Mouse (Mus musculus) limb, embryonic 11.5 days (tissue): ENCODE data around the gene Aktip. TPM values are rescaled to one million over a fixed set of nuclear protein-coding genes. Genes with fewer than 3 reads are reported as not detected.

Source experiments
- ATAC-seq: fragments of 200-750 bp; cut with Nextera tagmentation; 2 replicates; pipeline ENCODE4 v1.8.0; 2017; ENCODE audit warnings: low read depth; ENCODE audit not compliant: insufficient number of reproducible peaks, low FRiP score, low TSS enrichment
- DNase-seq: peaks from one replicate; pipeline ENCODE4 v3.0.0-alpha.2; 2015; ENCODE audit warnings: low spot score
- H3K27ac ChIP-seq: fragments of 300-500 bp; sonication (generic); replicated peaks from 2 replicates; pipeline ENCODE4 v1.5.1; 2014; ENCODE audit warnings: low read depth, mild to moderate bottlenecking, low read length
- H3K27me3 ChIP-seq: fragments of 300-500 bp; sonication (generic); 2 replicates; pipeline ENCODE4 v1.6.1; 2014; ENCODE audit warnings: mild to moderate bottlenecking, low read length, mixed read lengths; ENCODE audit not compliant: control insufficient read depth, insufficient read depth
- H3K36me3 ChIP-seq: fragments of 300-500 bp; sonication (generic); 2 replicates; pipeline ENCODE4 v1.6.1; 2014; ENCODE audit warnings: mild to moderate bottlenecking, low read length, moderate library complexity, mixed read lengths; ENCODE audit not compliant: control insufficient read depth, insufficient read depth
- H3K4me1 ChIP-seq: fragments of 300-500 bp; sonication (generic); 2 replicates; pipeline ENCODE4 v1.6.1; 2014; ENCODE audit warnings: low read length, mixed read lengths; ENCODE audit not compliant: control insufficient read depth, insufficient read depth
- H3K4me2 ChIP-seq: fragments of 300-500 bp; sonication (generic); 2 replicates; pipeline ENCODE4 v1.6.1; 2014; ENCODE audit warnings: low read depth, mild to moderate bottlenecking, moderate library complexity; ENCODE audit not compliant: severe bottlenecking
- H3K4me3 ChIP-seq: fragments of 300-500 bp; sonication (generic); 2 replicates; pipeline ENCODE4 v1.5.1; 2014; ENCODE audit warnings: low read depth, low read length
- H3K9ac ChIP-seq: fragments of 300-500 bp; sonication (generic); 2 replicates; pipeline ENCODE4 v1.6.1; 2014; ENCODE audit warnings: mild to moderate bottlenecking, low read length
- H3K9me3 ChIP-seq: fragments of 300-500 bp; sonication (generic); 2 replicates; pipeline ENCODE4 v1.6.1; 2016; ENCODE audit warnings: low read length; ENCODE audit not compliant: control insufficient read depth
- WGBS: fragments of 180-500 bp; shearing (Covaris S2); extraction: QIAGEN DNeasy Blood & Tissue Kit; methylation state at CpG from one replicate; pipeline ENCODE4 v1.1.7; 2014; 5-methylcytosine and 5-hydroxymethylcytosine counted together
- polyA plus RNA-seq: library from polyadenylated mRNA; unstranded; fragments of >200 nt; fragmentation: Nextera tagmentation; extraction: Ambion mirVana; gene quantifications from 2 replicates; pipeline ENCODE4 v1.2.1, GENCODE M21; 2014

The Aktip gene
- polyA plus RNA-seq, 1 experiment from 2014 or later = 45.4 TPM

DNA sequence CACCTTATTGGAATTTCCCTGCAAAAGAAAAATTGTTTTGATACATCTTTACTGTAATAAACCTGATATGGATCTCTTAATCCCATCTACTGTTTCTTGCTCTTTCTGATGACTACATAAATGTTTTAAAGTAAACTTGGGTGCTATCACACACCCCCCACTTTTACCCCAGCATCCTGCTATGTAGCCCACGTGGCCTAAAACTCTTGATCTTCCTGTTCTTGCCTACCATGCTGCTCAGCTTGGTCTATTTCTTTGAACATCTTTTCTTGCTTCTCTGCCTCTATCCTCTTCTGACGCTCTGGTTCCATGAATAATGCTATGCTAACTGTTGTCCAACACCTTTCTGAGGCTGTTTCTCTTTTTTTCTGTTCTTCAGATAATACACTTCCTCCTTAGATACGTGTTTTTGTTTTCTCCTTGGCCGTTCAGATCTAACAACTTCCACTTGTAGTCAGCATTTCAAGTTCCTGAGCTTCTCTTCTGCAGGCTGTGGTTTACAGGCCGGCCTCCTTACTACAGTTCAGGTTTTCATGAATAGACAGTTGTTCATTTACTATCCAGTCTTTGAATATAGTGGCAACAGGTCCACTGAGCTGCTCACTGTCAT lies 87.8 kb downstream of the Aktip start:
- H3K9me3 ChIP-seq = no peaks in the 10 kb centered on the region
- no peaks in the 10 kb centered on the region for H3K27me3 ChIP-seq
- H3K4me1 ChIP-seq = no peaks in the 10 kb centered on the region
- H3K4me2 ChIP-seq = no peak overlapping the region
- H3K4me3 ChIP-seq = no peak overlapping the region
- H3K36me3 ChIP-seq = no peaks in the 10 kb centered on the region
- no peak overlapping the region for H3K27ac ChIP-seq
- ATAC-seq (no peak), DNase-seq (no peak)
- H3K9ac ChIP-seq = no peak overlapping the region
- 92% methylated on average over 5 of the region's 5 CpGs for WGBS

DNA sequence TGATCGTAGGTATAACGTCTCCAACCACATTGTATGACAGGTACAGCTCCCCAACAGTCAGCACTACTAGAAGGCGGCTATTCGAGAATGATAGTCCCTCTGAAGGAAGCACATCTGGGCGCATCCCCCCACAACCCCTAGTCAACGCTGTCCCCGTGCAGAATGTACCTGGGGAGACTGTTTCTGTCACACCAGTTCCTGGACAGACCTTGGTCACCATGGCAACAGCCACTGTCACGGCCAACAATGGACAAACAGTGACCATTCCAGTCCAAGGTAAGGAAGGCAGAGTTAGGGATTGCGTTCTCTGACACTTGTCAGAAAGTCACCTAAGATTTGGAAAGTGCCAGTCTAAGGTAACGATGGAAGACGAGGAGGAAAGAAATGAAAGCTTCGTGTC lies 93.5 kb downstream of the Aktip start:
- H3K4me1 ChIP-seq = no peaks in the 10 kb centered on the region
- DNase-seq = no peak
- 89% methylated on average over 12 of the region's 12 CpGs for WGBS
- no peaks in the 10 kb centered on the region for H3K9me3 ChIP-seq
- no peaks in the 10 kb centered on the region for H3K27me3 ChIP-seq
- H3K36me3 ChIP-seq = peaks cover 4% of the 10 kb centered on the region; the same call in 1 of the 2 replicates
- no peak for ATAC-seq
- no peak overlapping the region for H3K4me2 ChIP-seq
- no peak overlapping the region for H3K27ac ChIP-seq
- H3K4me3 ChIP-seq = no peak overlapping the region
- H3K9ac ChIP-seq = no peak overlapping the region

GRCm38 (mm10) chr8:91098106-91098505 lies 101.7 kb downstream of the Aktip start:
- Histone ChIP-seq H3K27me3 (no peaks in the 10 kb centered on the region), H3K4me2 (no peak overlapping the region), H3K4me1 (no peaks in the 10 kb centered on the region), H3K9ac (no peak overlapping the region), H3K4me3 (no peak overlapping the region), H3K9me3 (no peaks in the 10 kb centered on the region), H3K36me3 (no peaks in the 10 kb centered on the region), H3K27ac (no peak overlapping the region)
- DNase-seq (no peak), ATAC-seq (no peak)
- 87% methylated on average over 6 of the region's 6 CpGs for WGBS

GRCm38 (mm10) chr8:91094135-91094534 lies 105.6 kb downstream of the Aktip start:
- no peaks in the 10 kb centered on the region for H3K4me1 ChIP-seq
- no peak for DNase-seq

DNA sequence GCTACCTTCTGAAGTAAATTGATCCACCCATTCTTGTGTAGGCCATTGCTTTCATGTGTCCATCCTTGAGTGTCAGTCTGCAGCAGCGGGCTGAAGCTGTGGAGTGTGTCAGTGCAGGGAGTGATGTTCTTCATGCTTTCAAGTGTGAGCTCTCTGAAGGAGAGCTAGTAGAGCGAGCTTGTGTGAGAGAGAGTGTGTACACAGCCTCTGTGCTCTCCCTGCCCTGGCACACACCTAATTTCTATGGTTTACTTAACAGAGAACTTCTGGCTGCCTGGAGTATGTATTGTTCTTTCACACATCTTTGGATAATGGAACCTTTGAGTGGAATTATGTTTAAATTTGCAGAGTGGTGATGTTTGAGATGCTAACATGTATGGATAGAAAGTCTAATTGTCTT lies 110.2 kb downstream of the Aktip start:
- Histone ChIP-seq H3K36me3 (0 out of 2 replicates have a peak, but pooled peaks cover 2% of the 10 kb centered on the region), H3K27me3 (no peaks in the 10 kb centered on the region), H3K27ac (no peak overlapping the region), H3K4me2 (no peak overlapping the region), H3K4me1 (no peaks in the 10 kb centered on the region), H3K9me3 (no peaks in the 10 kb centered on the region), H3K9ac (no peak overlapping the region), H3K4me3 (no peak overlapping the region)
- no peak for DNase-seq
- no peak for ATAC-seq
- WGBS = 90% methylated on average over 2 of the region's 2 CpGs

More at GRCm38 (mm10) chr8:91094135-91094534, 105.6 kb downstream of the Aktip start:
- ATAC-seq = no peak
- Histone ChIP-seq H3K4me3 (no peak overlapping the region), H3K9ac (no peak overlapping the region), H3K9me3 (no peaks in the 10 kb centered on the region), H3K27ac (no peak overlapping the region), H3K27me3 (no peaks in the 10 kb centered on the region), H3K36me3 (no peaks in the 10 kb centered on the region), H3K4me2 (no peak overlapping the region)
- WGBS = 90% methylated on average over 5 of the region's 5 CpGs

GRCm38 (mm10) chr8:91088452-91088851 lies 111.3 kb downstream of the Aktip start:
- H3K36me3 ChIP-seq = 0 out of 2 replicates have a peak, but pooled peaks cover 2% of the 10 kb centered on the region
- DNase-seq (no peak), ATAC-seq (no peak)
- H3K27me3 ChIP-seq = no peaks in the 10 kb centered on the region
- no peak overlapping the region for H3K4me3 ChIP-seq
- H3K9ac ChIP-seq = no peak overlapping the region
- H3K9me3 ChIP-seq = no peaks in the 10 kb centered on the region
- H3K4me2 ChIP-seq = no peak overlapping the region
- H3K27ac ChIP-seq = no peak overlapping the region
- no peaks in the 10 kb centered on the region for H3K4me1 ChIP-seq
- WGBS = 90% methylated on average over 7 of the region's 7 CpGs

GRCm38 (mm10) chr8:91082428-91082827 lies 117.3 kb downstream of the Aktip start:
- Histone ChIP-seq H3K27ac (no peak overlapping the region), H3K36me3 (no peaks in the 10 kb centered on the region), H3K9me3 (no peaks in the 10 kb centered on the region), H3K4me2 (no peak overlapping the region), H3K4me1 (no peaks in the 10 kb centered on the region), H3K9ac (no peak overlapping the region), H3K27me3 (no peaks in the 10 kb centered on the region), H3K4me3 (no peak overlapping the region)
- DNase-seq (no peak), ATAC-seq (no peak)
- WGBS = 86% methylated on average over 12 of the region's 12 CpGs

DNA sequence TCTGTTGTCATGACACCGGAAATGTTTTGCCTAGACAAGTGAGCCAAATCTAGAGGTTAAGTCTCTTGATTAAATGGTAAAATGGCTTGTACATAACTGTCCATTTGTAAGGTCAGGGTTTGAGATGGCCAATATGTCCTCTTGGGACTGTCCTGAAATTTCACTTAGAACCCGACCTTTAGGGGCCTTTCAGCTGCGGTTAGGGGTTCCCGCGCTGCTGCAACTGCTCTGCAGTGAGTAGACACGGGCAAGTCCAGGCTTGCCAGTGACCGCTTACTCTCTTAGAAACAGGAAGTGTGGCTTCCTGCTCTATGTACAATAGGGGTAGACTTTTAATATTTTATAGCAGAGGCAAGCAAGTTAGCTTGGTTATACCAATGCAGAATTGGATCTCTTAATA lies 117.9 kb downstream of the Aktip start:
- H3K36me3 ChIP-seq = no peaks in the 10 kb centered on the region
- ATAC-seq (no peak), DNase-seq (no peak)
- no peak overlapping the region for H3K9ac ChIP-seq
- no peaks in the 10 kb centered on the region for H3K27me3 ChIP-seq
- H3K4me1 ChIP-seq = no peaks in the 10 kb centered on the region
- H3K4me3 ChIP-seq = no peak overlapping the region
- H3K4me2 ChIP-seq = no peak overlapping the region
- H3K27ac ChIP-seq = no peak overlapping the region
- no peaks in the 10 kb centered on the region for H3K9me3 ChIP-seq
- 75% methylated on average over 7 of the region's 7 CpGs for WGBS

DNA sequence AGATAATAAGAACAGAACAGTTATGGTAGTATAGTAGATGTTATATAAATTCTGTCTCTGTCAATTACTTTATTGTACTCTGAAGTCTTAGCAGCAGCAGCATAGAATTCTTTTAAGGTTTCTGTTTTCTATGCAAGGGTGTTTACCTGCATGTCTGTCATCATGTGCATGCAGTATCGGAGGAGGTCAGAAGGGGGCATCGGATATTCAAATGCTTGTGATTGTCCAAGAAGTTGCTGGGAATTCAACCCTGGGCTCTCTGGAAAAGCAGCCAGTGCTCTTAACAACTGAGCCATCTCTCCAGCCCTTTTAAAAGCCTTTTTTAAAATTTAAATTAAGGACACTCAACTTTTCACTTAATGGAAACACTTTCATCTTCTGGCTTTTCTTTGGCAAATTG lies 120.1 kb downstream of the Aktip start:
- Histone ChIP-seq H3K27ac (no peak overlapping the region), H3K4me1 (no peaks in the 10 kb centered on the region), H3K9ac (no peak overlapping the region), H3K9me3 (no peaks in the 10 kb centered on the region), H3K27me3 (no peaks in the 10 kb centered on the region), H3K4me3 (no peak overlapping the region), H3K36me3 (no peaks in the 10 kb centered on the region), H3K4me2 (no peak overlapping the region)
- DNase-seq = no peak
- no peak for ATAC-seq
- WGBS = 94% methylated on average over 2 of the region's 2 CpGs
